Mouse (Mus musculus) forebrain, embryonic 16.5 days (tissue): ENCODE measurements at regions not wholly inside any gene's neighbourhood (a gene's known extent, or its start where the extent isn't known, plus 50 kb on each side); places are given as distances from the start of the nearest gene placed in this dataset.

Experiments
- ATAC-seq: fragments of 200-750 bp; cut with Nextera tagmentation; 2 replicates; pipeline ENCODE4 v1.8.0; 2017; ENCODE audit warnings: mild to moderate bottlenecking, moderate library complexity
- H3K27ac ChIP-seq: fragments of 300-500 bp; sonication (generic); 2 replicates; pipeline ENCODE4 v1.5.1; 2014; ENCODE audit warnings: low read length, control low read depth
- H3K27me3 ChIP-seq: fragments of 300-500 bp; sonication (generic); replicated peaks from 2 replicates; pipeline ENCODE4 v1.6.1; 2014; ENCODE audit warnings: low read length; ENCODE audit not compliant: control insufficient read depth, insufficient read depth
- H3K36me3 ChIP-seq: fragments of 300-500 bp; sonication (generic); 2 replicates; pipeline ENCODE4 v1.6.1; 2014; ENCODE audit not compliant: control insufficient read depth, insufficient read depth
- H3K4me1 ChIP-seq: fragments of 300-500 bp; sonication (generic); replicated peaks from 2 replicates; pipeline ENCODE4 v1.6.1; 2014; ENCODE audit warnings: low read length; ENCODE audit not compliant: control insufficient read depth, insufficient read depth
- H3K4me2 ChIP-seq: fragments of 300-500 bp; sonication (generic); 2 replicates; pipeline ENCODE4 v1.6.1; 2014; ENCODE audit warnings: mild to moderate bottlenecking, low read length, control low read depth
- H3K4me3 ChIP-seq: fragments of 300-500 bp; sonication (generic); replicated peaks from 2 replicates; pipeline ENCODE4 v1.5.1; 2014; ENCODE audit warnings: mild to moderate bottlenecking, low read length, control low read depth
- H3K9ac ChIP-seq: fragments of 300-500 bp; sonication (generic); replicated peaks from 2 replicates; pipeline ENCODE4 v1.6.1; 2014; ENCODE audit warnings: low read depth, low read length, control low read depth
- H3K9me3 ChIP-seq: fragments of 300-500 bp; sonication (generic); 2 replicates; pipeline ENCODE4 v1.6.1; 2016; ENCODE audit warnings: low read length; ENCODE audit not compliant: control insufficient read depth
- WGBS: fragments of 180-500 bp; shearing (Covaris S2); extraction: QIAGEN DNeasy Blood & Tissue Kit; methylation state at CpG from one replicate; pipeline ENCODE4 v1.1.7; 2014; 5-methylcytosine and 5-hydroxymethylcytosine counted together

DNA sequence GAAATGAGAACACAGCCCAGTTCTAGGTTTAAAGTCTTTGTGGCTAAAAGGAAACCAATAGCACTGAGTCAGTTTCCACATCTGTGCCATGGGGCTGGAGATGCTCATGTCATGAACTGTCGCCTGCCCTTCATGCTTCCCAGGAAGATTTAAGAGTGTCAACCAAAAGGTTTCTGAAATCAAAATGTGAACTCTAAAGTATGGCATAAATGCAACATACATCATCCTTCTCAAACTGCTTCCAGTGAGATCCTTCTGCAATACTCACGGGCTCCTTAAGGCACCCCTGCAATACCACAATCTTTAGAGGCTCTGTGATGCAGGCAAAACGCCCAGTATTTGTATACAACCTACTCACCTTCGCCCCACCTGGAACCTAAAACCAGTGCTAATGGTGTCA is 229.7 kb downstream of the Lpin1 start:
- 87% methylated on average over 4 of the region's 4 CpGs for WGBS
- Histone ChIP-seq H3K4me1 (no peaks in the 10 kb centered on the region), H3K9ac (no peak overlapping the region), H3K4me2 (no peak overlapping the region), H3K27me3 (no peaks in the 10 kb centered on the region), H3K4me3 (no peak overlapping the region), H3K27ac (no peak overlapping the region), H3K36me3 (no peaks in the 10 kb centered on the region), H3K9me3 (no peaks in the 10 kb centered on the region)
- no peak for ATAC-seq

DNA sequence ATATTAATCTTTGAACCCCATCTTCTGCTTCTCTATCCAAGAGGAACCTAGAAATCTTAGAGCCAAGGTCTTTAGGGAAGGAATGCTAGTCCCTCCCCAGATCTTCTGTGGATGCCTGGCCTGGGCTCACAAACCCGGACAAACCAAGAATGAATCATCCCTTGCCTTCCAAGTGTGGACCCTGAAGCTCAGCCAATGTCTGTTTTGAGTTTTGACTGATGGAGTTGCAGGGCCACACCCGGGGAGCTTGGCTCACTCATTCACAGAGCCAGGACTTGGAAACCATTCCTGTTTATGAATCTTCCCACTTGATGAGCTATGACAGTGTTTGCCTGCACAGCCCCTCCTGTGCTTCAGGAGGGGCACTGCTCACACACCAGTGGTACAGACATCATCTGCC is 230.4 kb downstream of the Lpin1 start:
- ATAC-seq, result no peak
- H3K4me3 ChIP-seq, result no peak overlapping the region
- H3K9ac ChIP-seq, result no peak overlapping the region
- H3K4me2 ChIP-seq, result no peak overlapping the region
- no peaks in the 10 kb centered on the region for H3K9me3 ChIP-seq
- 71% methylated on average over 2 of the region's 2 CpGs for WGBS
- H3K4me1 ChIP-seq, result no peaks in the 10 kb centered on the region
- no peaks in the 10 kb centered on the region for H3K27me3 ChIP-seq
- no peaks in the 10 kb centered on the region for H3K36me3 ChIP-seq
- no peak overlapping the region for H3K27ac ChIP-seq

DNA sequence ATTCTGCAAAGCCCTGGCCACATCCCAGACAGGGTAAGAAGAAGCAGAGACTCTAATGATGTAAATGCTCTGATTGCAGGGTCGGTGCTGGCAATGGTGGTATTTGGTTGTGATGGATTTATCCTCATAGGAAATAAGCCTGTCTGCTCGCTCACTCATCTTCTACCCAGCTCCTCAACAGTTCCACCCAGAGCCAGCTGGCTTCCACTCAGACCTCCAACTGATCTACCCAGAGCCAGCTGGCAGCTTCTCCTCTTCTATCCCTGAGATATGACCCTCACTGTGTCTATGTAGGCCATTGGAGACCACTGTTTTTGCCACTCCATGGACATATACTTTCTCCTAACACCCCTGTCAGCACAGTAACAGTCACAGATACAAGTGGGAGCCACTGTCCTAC is 231.4 kb downstream of the Lpin1 start:
- H3K27ac ChIP-seq, result no peak overlapping the region
- no peaks in the 10 kb centered on the region for H3K36me3 ChIP-seq
- 73% methylated on average over 2 of the region's 2 CpGs for WGBS
- no peak overlapping the region for H3K4me2 ChIP-seq
- peak; percentile 40 for ATAC-seq
- no peaks in the 10 kb centered on the region for H3K27me3 ChIP-seq
- no peak overlapping the region for H3K9ac ChIP-seq
- H3K9me3 ChIP-seq, result no peaks in the 10 kb centered on the region
- H3K4me3 ChIP-seq, result no peak overlapping the region
- H3K4me1 ChIP-seq, result no peaks in the 10 kb centered on the region

DNA sequence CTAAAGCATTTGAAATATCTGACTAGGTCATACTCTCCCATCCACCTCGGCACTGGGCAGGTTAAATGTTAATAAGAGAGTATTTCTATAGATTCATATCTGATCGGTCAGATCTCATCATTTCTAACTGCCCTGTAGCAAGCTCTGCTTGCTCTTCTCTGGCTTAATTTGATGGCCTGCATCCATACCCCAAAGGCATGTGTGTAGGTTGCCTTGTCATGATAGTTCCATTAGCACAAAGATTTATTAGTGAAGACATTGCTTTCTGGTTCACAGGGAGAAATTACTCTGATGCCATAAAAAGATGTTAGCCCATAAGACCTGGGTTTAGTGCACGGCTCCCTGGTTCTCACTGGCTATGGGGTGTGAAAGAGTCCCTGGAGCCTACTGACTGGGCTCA is 232.3 kb downstream of the Lpin1 start:
- no peak overlapping the region for H3K4me2 ChIP-seq
- ATAC-seq, result no peak
- H3K27me3 ChIP-seq, result no peaks in the 10 kb centered on the region
- no peaks in the 10 kb centered on the region for H3K9me3 ChIP-seq
- no peak overlapping the region for H3K27ac ChIP-seq
- H3K36me3 ChIP-seq, result no peaks in the 10 kb centered on the region
- H3K4me1 ChIP-seq, result no peaks in the 10 kb centered on the region
- H3K9ac ChIP-seq, result no peak overlapping the region
- WGBS, result 92% methylated on average over 3 of the region's 3 CpGs
- no peak overlapping the region for H3K4me3 ChIP-seq

DNA sequence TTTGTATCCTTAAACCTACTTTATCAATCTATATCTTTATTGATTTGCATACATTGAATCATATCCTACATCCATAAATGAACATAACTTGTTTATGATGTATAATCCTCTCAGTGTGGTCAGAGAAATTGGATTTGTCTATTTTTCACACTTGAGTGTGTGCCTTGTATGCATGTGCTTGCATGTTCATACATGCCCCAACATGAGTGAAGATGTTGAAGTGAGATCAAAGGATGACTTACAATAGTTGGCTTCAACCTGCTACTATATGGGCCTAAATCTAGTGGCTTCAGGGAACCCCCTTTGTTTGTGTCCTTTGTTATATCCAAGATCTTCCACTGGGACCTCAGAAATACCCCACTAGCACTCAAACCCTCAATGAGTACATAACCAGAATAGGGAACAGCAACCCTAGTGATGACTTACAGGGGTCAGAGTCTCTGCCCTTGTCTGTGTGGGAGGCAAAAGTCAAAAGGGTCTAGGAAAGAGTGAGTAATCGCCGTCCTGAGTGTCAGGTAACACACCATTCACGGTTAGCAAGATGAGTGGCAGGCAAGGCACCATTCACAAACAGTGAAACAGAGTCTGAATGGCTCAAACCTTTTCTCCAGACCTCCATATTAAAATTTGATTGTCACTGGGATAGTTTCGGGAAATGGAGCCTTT is 236.3 kb downstream of the Lpin1 start:
- Histone ChIP-seq H3K27ac (no peak overlapping the region), H3K9ac (no peak overlapping the region), H3K4me3 (no peak overlapping the region), H3K4me2 (no peak overlapping the region), H3K36me3 (no peaks in the 10 kb centered on the region), H3K9me3 (no peaks in the 10 kb centered on the region), H3K27me3 (no peaks in the 10 kb centered on the region), H3K4me1 (no peaks in the 10 kb centered on the region)
- ATAC-seq, result no peak
- 91% methylated on average over 4 of the region's 4 CpGs for WGBS

DNA sequence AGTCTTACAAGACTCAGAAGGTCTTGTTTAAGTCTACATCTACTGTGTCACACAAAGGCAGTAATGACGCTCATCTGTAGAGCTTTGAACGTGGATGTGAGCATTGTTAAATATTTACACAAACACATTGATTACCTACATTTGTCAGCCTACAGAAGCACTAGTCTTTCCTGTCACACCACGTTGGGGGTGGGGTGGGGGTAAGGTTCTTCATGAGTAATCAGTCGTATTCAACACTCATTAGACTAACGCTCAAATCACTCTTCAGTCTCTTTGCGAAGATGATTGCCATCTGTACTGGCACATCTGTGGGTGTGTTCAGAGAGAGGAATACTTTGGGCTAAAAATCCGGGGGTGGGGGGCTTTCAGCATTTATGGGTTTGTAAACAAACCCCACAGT is 240.7 kb downstream of the Lpin1 start:
- no peak overlapping the region for H3K4me3 ChIP-seq
- WGBS, result 71% methylated on average over 7 of the region's 7 CpGs
- no peaks in the 10 kb centered on the region for H3K4me1 ChIP-seq
- H3K9me3 ChIP-seq, result no peaks in the 10 kb centered on the region
- no peaks in the 10 kb centered on the region for H3K27me3 ChIP-seq
- H3K4me2 ChIP-seq, result no peak overlapping the region
- H3K36me3 ChIP-seq, result no peaks in the 10 kb centered on the region
- no peak overlapping the region for H3K27ac ChIP-seq
- ATAC-seq, result peak; percentile 74
- no peak overlapping the region for H3K9ac ChIP-seq

DNA sequence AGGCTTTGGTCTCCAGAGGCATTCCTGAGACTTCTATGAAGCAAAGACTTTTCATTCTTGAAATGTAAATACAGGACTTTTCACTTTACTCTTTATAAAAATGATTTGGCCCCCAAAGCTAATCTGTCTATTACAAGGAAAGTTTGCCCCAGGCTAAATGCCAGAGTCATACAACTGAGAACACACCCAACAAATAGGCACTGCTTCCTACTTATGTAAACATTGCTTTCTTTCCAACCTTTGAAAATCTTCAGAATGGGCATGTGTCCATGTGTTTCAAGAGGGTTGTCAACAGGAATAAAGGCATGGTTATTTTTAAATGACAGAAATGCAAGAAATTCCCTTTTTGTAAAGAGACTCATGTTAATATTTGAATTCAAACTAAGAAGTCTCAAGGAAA is 248.4 kb downstream of the Lpin1 start:
- no peaks in the 10 kb centered on the region for H3K36me3 ChIP-seq
- H3K27me3 ChIP-seq, result no peaks in the 10 kb centered on the region
- no peak overlapping the region for H3K4me3 ChIP-seq
- ATAC-seq, result no peak
- no peak overlapping the region for H3K4me2 ChIP-seq
- H3K9me3 ChIP-seq, result peaks cover 2% of the 10 kb centered on the region; the same call in 1 of the 2 replicates
- H3K4me1 ChIP-seq, result no peaks in the 10 kb centered on the region
- H3K9ac ChIP-seq, result no peak overlapping the region
- H3K27ac ChIP-seq, result no peak overlapping the region

DNA sequence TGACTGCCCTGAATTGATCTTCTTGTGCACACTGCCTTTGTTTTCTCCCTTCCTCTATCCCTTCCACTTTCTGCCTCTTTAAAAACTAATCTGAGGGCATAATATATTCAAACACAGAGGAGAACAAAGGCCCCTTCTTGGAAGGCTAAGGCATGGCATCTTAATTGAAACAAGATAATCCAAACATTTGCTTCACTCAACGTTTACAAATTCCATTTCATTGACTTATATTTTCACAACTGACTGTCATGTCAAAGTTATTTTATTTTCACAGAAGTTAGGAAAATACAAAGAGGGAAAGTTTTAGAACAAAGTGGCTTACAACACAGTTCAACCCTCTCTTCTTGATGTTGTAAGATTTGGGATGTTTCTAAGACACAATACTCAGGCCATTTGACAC is 251.9 kb downstream of the Lpin1 start:
- 0% methylated on average over 1 of the region's 1 CpGs for WGBS
- Histone ChIP-seq H3K9me3 (peaks cover 2% of the 10 kb centered on the region; the same call in 1 of the 2 replicates), H3K36me3 (no peaks in the 10 kb centered on the region), H3K9ac (no peak overlapping the region), H3K4me3 (no peak overlapping the region), H3K4me2 (no peak overlapping the region), H3K27me3 (no peaks in the 10 kb centered on the region), H3K4me1 (no peaks in the 10 kb centered on the region), H3K27ac (no peak overlapping the region)
- no peak for ATAC-seq

DNA sequence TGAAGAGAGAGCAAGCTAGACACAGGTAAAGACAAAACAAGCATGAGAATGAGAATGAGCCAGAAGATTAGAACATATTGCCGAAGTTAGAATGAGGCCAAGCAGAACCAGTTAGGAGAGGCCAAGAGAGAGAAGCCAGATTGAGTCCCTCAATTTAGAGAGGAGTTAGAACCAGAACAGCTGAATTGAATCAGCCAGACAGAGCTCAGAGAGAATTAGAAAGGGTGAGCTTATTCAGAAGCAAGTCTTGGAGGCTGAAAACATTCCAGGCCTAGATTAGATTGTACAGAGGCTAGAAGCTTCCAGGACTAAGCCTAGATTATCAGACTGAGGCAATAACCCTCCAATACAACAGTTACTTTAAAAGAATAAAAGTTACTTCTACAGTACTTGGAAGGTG is 256.1 kb downstream of the Lpin1 start:
- H3K4me3 ChIP-seq, result no peak overlapping the region
- H3K9me3 ChIP-seq, result no peaks in the 10 kb centered on the region
- no peak for ATAC-seq
- no peak overlapping the region for H3K27ac ChIP-seq
- no peak overlapping the region for H3K9ac ChIP-seq
- no peaks in the 10 kb centered on the region for H3K27me3 ChIP-seq
- 81% methylated on average over 1 of the region's 1 CpGs for WGBS
- H3K36me3 ChIP-seq, result no peaks in the 10 kb centered on the region
- no peaks in the 10 kb centered on the region for H3K4me1 ChIP-seq
- H3K4me2 ChIP-seq, result no peak overlapping the region

DNA sequence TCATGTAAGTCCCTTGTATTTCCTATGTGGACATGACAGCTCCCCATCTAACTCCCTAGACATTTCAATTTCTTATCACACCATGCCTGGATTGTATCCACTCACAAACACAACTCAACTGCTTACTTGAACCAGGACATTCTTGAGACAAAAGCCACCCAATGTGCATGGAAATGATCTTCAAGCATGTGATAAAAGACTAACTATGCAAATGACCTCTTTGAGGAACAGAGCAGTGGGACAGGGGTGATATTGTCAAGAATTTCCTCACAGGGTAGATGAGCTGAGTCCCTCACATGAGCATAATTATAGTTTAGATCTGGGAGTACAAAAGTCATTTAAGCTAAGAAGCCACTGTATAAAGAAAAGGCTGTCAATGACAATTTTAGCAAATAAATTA is 259.0 kb downstream of the Lpin1 start:
- Histone ChIP-seq H3K4me2 (no peak overlapping the region), H3K36me3 (no peaks in the 10 kb centered on the region), H3K27me3 (no peaks in the 10 kb centered on the region), H3K4me1 (no peaks in the 10 kb centered on the region), H3K4me3 (no peak overlapping the region), H3K9me3 (no peaks in the 10 kb centered on the region), H3K27ac (no peak overlapping the region), H3K9ac (no peak overlapping the region)
- ATAC-seq, result no peak
